Mouse (Mus musculus) thymus, postnatal 0 days (tissue): Measurements from ENCODE around the gene Fam222b. TPM values are rescaled to one million over a fixed set of nuclear protein-coding genes. Genes with fewer than 3 reads are reported as not detected.
"Not testable (repeated sequence)": the region's sequence is repeated elsewhere in the genome, so short reads cannot be mapped to it uniquely, and the experiment has no call there.

Source experiments
- DNase-seq: peaks from one replicate; pipeline ENCODE4 v3.0.0-alpha.2; 2015; ENCODE audit warnings: low spot score
- polyA plus RNA-seq: library from polyadenylated mRNA; unstranded; fragments of >200 nt; fragmentation: Nextera tagmentation; extraction: Ambion mirVana; gene quantifications from 2 replicates; pipeline ENCODE4 v1.2.1, GENCODE M21; 2015

Fam222b gene
- polyA plus RNA-seq: 6.1 and 6.6 TPM in 2 replicates

DNA sequence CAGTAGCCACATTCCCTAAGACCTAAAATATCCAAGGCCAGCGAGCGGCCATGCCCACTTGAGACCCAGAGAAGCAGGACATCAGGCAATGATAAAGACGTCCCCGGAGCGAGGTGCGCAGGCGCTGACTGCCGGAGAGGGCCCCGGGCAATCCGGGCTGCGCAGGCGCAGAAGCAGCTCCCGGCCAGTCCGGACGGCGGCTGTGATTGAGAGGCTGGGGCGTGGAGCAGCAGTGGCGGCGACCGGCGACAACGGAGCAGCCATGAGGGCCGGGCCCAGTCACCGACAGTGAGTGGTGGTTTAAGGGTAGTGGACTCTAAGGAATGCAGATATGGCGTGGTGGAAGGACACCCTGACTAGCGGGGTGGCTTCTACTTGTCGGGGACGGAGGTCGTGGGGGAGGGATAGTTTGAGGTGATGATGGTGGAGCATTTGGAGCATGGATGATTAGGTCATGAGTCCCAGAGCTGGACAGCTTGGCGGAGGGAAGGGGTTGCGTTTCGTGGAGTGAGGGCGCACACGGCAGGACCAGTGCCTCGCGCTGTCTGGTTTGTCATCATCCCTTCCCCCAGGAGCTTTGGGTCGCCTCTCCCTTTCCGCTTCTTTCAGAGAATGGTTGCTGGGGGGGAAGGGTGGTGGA lies at the start of gene Fam222b:
Gene Fam222b, plus strand, starts transcription at position 157 of the 640 bp plus-strand sequence.
- DNase-seq: peak; percentile 88

DNA sequence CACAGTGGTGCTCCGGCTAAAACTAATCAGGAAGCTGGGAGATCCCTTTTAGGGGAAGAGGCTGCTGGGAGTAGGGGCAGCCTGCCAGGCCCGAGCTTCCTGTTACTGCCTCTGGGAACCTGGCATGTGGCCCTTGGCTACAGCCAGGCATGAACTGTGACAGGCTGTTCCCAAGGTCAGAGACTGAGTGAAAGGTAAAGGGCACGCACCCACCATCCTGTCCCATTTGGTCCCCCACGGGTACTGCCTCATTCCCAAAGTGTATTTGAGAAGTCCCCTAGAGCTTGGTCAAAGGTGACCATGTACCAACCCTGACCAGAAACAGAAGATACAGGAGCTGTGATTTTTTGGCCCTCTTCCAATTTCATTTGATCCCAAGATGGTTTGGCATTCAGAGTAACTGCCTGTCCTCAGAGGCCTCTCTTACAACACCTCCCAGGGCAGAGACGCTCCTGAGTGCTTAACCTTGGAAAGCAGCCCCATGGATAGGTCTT lies 49.7 kb upstream of the Fam222b start:
- DNase-seq: no peak

DNA sequence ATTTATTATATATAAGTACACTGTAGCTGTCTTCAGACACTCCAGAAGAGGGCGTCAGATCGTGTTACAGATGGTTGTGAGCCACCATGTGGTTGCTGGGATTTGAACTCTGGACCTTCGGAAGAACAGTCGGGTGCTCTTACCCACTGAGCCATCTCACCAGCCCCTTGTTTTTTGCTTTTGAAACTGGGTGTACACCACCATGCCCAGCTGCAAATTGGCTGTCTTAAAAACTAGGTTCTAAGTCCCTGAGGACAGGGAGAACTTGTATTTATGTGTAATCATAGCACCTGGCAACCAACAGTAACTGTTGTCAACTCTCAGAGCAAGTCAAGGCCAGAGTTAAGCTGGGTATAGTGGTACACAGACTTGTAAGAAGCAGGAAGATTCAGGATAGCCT lies 45.8 kb upstream of the Fam222b start:
- DNase-seq: not testable (repeated sequence)

DNA sequence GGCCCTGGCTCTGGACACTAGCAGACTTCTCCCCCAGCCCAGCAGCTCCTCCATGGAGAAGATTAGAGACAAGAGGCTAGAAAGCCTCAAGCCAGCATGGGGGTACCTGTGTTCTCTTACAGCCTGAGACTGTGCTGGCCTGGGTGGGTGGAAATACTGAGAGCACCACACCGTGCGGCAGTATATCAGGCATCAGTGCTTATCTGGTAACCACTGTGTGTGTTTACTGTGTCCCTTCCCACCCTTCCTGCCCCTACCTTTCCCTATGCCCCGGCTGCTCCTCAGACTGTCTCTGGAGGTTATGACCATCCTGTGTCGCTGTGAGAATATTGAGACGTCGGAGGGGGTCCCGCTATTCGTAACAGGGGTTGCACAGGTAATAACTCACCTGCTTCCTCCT lies 41.4 kb upstream of the Fam222b start:
- no peak for DNase-seq

DNA sequence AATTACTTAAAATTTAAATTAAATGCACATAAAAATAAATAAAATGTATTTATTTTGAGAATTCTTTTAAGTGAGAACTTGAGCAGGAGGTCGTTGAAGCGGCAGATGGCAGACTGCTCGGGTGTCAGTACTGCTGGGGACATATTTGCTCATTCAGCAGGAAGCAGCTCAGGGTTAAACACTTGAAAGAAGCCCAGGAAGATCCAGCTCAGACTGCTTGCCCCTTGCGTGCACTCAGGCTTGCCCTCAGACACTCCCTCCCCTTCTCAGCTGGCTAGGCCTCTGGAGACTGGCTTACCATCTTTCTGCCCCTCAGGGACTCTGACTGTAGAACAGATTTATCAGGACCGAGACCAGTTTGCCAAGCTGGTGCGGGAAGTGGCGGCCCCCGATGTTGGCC lies 37.5 kb upstream of the Fam222b start:
- DNase-seq: no peak

DNA sequence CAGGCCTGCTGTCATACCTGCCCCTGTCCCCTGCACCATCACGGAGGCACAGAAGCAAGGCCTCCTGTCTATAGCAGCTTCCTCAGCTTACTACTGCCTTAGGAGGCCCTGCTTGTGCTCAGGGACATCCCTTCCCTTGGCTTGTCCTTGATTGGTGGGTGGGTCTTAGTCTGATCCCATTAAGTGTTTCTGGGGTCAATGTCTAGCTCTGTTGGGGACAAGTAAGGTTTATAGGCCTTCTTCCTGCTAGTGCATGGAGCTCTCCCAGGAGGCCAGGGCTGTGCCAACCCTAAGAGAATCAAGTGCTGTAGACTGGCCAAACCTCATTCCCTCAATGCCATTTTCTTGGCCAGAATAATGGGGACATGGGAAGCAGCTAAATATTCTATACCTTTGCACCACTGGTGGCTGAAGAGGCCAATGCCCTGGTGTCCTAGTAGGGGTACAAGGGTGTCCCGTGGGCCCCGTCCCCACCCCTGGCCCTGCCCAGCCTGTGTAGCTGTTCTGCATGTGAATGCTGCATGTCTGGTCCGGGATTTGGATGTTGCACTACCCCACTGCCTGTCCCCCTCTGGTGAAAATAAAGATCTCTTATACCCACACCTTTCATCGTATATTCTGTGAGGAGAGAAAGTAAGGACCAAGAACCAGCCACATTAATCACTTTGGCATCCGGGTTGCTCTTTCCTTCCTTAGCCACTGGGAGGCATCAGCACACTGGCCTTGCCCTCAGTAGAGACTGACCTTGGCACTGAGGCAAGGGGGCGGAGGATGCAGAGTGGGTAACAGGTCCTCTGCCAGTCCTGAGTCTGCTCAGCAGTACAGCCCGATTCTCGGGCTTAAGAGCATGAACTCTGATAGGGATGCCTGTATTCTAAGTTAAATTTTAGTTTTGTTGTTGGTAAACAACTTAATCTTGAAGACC lies 34.4 kb upstream of the Fam222b start:
- peak; percentile 44 for DNase-seq

DNA sequence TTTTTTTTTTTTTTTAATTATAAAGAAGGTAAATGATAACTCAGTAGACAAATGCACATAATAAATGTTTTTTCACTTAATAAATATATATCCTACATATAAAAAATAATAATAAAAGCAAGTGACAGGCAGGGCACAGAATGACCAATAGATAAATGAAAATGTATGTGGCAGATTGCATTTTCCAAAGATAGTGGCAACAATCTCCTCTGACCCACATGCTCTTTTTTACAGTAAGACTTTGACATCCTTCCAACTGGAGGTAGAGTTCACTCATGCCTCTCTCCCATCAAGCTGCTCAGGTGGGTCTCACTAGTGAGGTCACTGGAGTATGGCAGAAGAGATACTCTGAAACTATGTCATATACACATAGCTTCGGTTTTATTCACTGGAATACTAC lies 31.9 kb upstream of the Fam222b start:
- no peak for DNase-seq

DNA sequence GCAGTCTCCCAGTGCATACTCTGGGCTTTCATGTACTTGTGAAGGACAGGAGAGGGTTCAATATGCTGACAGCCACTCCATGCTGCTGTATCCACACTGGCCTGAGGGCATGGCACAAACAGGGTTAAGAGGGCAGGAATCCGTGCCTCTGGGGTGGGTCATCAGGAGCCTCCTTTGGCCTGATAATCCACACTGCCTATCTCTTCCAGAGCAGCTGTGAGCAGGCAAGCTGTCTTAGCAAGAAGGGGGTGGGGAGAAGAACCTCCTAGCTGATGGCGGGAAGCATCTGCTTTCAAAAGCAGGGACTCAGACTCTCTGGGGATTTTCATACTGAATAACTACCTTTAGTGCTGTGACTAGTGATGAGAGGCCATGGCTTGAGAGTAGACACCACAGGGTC lies 28.6 kb upstream of the Fam222b start:
- no peak for DNase-seq

DNA sequence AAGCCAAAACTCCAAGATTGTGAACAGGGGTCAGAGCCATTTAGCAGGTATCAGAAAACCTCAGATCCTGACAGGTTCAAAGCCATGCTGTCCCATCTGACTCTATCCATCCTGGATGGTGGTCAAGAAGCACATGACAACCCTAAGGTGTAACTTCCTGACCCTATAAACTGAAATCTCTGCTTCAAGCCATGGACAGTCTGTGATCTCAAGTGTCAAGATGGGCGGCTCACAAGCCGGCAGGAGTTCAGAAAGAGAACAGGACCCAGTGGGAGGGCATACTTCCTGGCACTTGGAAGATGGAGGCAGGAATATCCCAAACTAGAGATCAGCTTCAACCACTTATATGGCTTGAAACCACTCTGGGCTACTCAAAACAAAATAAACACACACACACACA lies 27.8 kb upstream of the Fam222b start:
- no peak for DNase-seq

DNA sequence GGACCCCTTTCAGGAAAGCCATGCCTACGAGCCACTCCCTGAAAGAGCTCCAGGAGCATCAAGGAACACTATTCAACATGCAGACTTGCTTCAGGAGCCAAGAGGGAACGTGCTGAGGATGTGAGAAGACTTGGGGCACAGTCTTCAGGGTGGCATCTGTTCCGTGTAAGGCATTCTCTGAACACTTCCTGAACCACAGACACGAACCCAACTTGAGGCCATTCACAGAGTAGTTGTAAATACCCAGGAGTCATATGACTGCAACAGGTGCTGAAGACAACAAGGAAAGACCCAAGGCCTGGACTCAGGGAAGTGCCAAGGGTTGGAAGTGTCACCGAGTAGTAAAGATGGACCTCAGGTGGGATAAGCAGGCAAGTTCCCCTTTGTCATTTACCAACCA lies 26.9 kb upstream of the Fam222b start:
- DNase-seq: no peak

DNA sequence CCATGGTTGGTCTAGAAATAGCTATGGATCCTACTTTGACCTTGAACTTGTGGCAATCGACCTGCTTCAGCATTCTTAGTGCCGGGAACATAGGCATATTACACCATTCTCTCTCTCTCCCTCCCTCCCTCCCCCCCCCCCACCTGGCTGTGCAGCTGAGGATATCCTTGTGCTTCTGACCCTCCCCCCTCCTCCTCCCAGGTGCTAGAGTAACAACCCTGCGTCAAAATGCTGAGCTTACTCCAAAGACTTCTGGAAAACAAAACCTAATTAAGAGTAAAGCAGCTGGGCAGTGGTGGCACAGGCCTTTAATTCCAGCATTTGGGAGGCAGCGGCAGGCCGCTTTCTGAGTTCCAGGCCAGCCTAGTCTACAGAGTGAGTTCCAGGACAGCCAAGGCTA lies 25.3 kb upstream of the Fam222b start:
- no peak for DNase-seq

DNA sequence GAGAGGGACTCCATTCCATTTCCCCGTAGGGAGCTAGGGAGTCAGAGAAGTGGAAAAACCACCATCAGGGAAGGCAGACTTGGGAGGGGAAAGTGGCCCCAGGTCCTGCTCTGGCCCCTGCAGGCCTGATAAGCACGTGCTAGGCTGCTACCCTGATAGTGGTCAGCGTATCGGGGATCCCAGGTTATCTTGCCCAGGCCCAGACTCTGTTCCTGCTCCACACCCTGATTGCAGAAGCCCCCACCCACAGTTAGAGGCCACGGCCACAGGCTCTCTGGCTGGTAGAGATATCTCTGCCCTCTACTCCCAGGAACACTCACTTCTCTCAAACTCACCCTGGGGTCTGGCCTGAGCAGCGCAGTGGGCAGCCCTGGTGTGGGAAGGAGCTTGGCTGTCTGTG lies 24.8 kb upstream of the Fam222b start:
- DNase-seq: no peak

DNA sequence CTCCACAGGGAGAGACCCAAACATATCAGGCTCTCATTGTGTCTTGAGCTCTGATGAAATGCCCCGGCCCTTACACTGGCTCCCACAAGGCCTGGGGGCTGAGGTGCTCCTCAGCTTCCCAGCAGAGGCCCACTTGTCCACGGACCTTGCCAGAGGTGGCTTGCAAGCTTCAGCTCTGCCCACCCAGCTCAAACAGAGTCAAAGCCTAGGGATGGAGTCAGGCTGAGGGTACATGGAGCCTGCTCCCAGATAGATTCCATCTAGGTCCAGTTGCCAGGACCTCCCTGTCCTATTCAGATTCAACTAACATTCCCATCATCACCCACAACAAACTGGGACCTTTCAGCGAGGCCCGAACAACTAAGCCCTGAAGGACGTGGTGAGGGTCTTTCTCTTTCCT lies 22.5 kb upstream of the Fam222b start:
- DNase-seq: no peak

DNA sequence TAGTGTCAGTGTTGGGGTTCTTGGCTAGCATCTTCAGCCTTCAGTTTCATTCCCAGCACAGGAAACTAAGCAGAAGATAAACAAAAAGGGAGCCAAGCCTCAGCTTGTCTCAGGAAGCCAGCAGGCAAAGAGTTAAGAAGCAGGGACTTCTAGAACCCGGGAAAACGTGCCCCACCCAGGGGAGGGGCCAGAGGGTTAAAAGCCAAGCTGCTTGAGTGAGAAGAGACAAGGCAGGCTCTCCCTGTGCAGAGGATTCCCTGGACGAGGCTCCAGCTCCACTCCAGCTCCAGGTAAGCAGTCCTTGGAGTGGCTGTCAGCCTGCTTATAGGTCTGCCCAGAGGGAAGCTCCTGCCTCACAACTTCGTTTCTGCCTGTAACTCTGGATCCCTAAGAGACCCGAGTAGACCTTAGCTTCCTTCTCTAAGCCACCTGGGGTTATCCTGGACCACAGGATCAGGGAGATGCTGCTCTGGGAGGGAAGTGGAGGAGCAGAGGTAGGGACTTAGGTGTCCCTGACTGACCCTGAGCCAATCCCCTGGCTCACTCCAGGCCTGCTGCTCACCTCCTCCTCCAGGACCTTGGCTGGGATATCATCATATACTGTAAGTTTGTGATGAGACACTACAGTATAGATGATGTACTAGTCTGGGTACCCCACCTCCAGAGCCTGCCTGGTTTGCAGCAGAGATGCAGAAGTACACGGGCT lies 21.9 kb upstream of the Fam222b start:
- DNase-seq: no peak

DNA sequence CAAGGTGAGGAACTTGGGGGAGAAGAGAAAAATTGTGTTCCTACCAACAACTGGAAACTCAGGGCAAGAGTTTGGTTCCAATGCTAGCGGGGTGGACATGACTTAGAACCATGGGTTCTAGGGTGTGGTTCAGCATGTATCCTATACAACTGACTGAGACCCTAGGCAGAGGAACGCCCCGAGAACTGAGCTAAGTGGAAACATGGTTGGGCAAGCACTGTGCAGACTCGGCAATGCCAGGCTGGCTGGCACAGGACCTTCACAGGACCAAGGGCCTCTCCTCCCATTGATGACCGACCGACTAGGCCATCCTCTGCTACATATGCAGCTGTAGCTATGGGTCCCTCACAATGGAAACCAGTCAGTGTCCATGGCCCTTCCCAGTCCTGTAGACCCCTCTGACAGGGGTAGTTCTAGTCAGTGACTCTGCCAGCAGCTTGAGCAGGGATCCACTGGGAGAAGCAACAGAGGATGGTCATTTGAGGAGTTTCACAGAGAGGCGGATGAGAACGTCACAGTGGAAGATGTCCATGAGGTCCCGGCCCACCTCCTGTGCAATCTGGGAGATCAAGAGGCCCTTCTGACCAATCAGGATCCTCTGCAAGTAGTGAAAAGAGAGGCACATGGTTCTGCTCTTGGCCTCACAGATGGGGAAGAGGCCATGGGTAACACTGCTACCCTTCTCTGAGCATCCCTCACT lies 20.7 kb upstream of the Fam222b start:
- no peak for DNase-seq

DNA sequence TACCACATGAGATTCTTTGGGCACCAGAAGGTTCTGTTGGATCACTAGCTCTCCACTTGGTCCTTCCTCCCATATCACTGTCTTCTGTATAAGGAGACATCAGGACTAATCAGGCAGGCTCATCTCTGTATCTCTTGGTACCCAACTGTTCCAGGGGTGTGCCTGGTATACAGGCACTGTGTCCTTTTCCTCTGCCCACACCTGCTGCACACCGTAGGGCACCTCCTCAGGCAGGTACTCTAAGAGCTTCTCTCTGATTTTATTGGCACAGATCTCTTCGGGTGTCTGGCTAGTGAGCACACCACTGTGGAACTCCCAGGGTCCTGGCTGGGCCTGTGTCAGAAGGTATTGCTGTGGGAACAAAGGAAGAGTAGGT lies 20.2 kb upstream of the Fam222b start:
- DNase-seq: no peak

DNA sequence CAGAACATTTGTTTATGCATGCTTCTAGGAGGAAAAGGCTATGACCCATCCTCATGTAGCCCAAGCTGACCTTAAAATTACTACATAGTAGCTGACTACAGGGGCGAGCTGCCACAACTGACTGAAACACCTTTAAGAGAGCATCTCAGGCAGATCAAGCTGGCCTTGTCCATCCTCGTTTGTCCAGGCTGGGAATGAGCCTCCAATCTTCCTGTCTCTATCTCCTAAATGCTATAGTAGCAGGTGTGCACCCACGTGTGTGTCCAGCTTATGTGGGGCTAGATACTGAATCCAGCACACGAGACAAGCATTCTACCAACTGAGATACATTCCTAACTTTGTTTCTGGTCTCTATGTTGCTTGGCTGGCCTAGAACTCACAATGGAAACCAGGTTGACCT lies 19.8 kb upstream of the Fam222b start:
- no peak for DNase-seq

DNA sequence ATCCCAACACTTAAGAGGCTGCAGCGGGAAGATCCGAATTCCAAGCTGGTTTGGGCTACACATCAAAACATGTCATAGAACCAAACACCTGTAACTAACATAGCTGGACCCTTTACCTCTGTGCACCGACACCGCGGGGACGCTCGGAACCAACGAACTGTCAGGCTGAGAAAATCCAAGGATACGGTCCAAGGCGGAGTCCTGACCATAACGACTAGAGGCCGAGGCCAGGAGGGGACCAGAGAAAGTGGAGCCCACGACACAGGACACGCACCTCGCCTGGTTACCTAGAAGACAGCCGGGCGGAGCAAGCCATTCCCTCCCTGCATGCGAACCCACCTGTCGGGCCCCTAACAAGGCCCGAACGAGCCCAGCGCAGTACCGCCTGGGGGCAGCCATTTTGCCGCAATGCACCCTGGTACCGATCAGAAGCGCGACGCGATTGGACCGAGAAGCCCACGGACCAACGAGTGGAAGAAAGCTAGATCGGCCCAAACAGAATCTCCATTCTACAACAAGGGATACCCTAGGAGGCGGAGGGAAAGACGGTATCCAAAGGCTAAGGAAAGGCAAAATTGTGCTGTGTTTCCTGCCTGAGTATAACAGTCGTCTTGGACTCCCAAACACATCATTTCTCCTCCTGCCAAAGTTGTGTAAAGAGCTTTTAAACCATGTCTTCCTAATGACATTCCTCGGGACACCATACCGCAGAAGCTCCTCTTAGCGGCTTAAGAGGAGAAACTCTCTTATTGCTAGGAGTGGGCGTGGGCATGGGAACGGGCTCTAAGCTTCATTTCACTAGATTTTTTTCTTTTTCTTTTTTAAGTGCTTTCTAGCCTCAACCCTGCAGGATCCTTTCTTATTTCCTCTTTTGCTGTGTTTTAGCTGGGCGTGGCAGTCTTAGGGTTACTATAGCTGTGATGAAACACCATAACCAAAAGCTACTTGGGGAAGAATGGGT lies 14.2 kb upstream of the Fam222b start, which contains the start of gene Eral1:
Gene Eral1, minus strand, starts transcription at position 423 of the 961 bp plus-strand sequence.
- peak; percentile 80 for DNase-seq

DNA sequence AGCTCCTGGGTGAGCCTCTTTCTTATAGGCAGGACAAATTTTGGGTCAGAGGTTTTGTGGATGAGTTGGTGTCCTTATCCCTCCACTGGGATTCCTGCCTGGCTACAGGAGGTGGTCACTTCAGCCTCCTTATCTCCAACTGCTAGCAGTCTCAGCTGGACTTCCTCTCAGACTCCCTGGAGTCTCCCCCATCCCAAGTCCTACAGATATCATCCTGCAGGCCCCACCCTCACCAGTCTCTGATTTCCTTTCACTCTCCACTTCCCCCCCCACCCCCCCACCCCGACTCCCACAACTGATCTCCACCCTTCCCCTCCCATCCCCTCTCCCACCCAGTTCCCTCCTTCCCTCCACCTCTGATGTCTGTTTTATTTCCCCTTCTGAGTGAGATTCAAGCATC lies 10.9 kb upstream of the Fam222b start:
- DNase-seq: no peak

DNA sequence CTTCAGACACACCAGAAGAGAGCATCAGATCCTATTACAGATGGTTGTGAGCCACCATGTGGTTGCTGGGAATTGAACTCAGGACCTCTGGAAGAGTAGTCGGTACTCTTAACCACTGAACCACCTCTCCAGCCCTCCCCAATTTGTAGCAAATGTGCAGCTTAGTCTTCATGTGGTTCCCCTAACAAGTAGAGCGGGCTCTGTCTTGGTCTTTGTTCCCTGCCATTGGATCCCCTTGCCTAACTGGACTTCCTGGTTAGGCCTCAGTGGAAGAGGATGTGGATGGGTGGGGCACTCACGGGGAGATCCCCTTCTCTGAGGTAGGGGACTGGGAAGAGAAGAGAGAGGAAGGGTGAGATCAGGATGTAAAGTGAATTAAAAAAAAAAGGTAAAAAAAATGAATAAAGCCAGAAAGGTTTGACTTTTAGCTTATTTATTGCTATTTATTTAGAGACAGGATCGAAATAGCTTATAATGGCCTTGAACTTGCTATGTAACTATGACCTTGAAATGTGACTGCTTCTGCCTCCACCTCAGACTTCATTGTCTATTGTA lies 7.5 kb upstream of the Fam222b start:
- no peak for DNase-seq
